In the genomic region with DNA sequence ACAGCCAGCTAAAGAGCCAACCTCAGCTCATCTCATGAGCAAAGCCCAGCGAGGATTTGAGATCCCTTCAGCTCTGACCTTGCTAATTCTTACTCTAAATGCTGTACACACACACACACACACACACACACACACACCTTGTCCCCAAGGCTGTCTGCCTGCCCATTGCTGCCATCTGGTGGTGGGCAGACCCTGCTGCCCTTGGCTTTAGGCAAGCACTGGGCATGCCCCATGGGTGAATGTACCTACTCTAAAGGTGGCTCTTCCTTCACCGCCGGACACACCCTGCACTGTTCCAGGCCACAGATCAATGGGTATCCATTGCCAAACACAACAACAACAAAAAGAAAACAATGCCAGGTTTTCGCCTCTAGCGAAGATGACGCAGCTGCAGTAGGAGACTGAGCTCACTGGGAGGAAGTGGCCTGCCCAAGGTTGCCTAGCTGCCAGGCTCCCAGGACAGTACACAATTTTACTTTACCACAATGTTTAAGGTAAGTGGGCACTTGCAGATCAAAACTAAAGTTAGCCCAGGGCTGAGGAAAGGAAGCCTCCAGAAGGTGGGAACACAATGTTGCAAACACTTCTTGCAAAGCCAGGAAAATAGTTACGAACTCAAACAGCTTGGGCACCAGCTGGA, we compare ENCODE assay signal across 7 mouse cellular contexts. TPM values are rescaled to one million over a fixed set of nuclear protein-coding genes. Genes with fewer than 3 reads are reported as not detected.
A peak's percentile ranks its signal among the peaks of the same experiment; 100 is the strongest.
DNase-seq lines count a peak whose midpoint lies in the region; ATAC-seq lines count a peak whose summit lies in the region.

No protein-coding gene starts in this region.

- DNase-seq in T-cell, adult 2 months (ENCODE audit: low spot score), result peak; percentile 75
- DNase-seq in cerebellum, adult 18-20 months, result peak; percentile 95 to 97
- DNase-seq in frontal cortex, postnatal 25 days (ENCODE audit: low spot score in 2 of 2), result peak; percentile 66 to 76
- peak; percentile 87 for DNase-seq in kidney, adult 9 months
- peak; percentile 67 for DNase-seq in liver
- peak; percentile 49 to 75 for DNase-seq in spleen, postnatal 14 days (ENCODE audit: low spot score in 2 of 2)

- peak; percentile 57 for ATAC-seq in monocyte, adult 5-6 weeks (replicated peaks; ENCODE audit: insufficient number of reproducible peaks, low FRiP score, low TSS enrichment, poor library complexity, severe bottlenecking)

RNA-seq across cellular contexts. Expression of gene Sergef, which starts 33.1 kb away (rescaled TPM):
- total RNA-seq in monocyte, adult 5-6 weeks (2017), result 5.3 to 18.6 TPM (median 16.5 TPM) in 3 replicates

Comparison
In these comparisons a context has a peak if more than half of its experiments do, and no peak if none do; other contexts are left out.
1. Peak in every context shown above with its lines: DNase-seq and ATAC-seq.